Mouse (Mus musculus) heart, adult 11 months (tissue): ENCODE results near the gene 2210017I01Rik.

Source experiments
- DNase-seq: peaks from one replicate; pipeline ENCODE4 v3.0.0; 2022

The 2210017I01Rik gene

GRCm38 (mm10) chr3:92607392-92607791 is at the start of gene 2210017I01Rik:
2210017I01Rik (minus strand) TSS chr3:92607492.
- no peak for DNase-seq

GRCm38 (mm10) chr3:92656826-92657225 is 49.5 kb upstream of the 2210017I01Rik start, which contains the start of gene Lce1b:
Lce1b (minus strand) TSS chr3:92656926.
- DNase-seq, result no peak

GRCm38 (mm10) chr3:92648207-92648606 is 40.9 kb upstream of the 2210017I01Rik start, which contains the start of gene Lce1a1:
Lce1a1 (minus strand) TSS chr3:92648307.
- DNase-seq, result no peak

- DNase-seq, result no peak
These were observed 32.6 kb upstream of the 2210017I01Rik start for GRCm38 (mm10) chr3:92639854-92640253.

GRCm38 (mm10) chr3:92638653-92638991 is 31.3 kb upstream of the 2210017I01Rik start:
- DNase-seq, result no peak

GRCm38 (mm10) chr3:92637745-92638652 is 30.7 kb upstream of the 2210017I01Rik start:
- DNase-seq, result no peak

GRCm38 (mm10) chr3:92621560-92621959 is 14.3 kb upstream of the 2210017I01Rik start, which contains the start of gene Lce6a:
Lce6a (minus strand) TSS chr3:92621660.
- no peak for DNase-seq

- no peak for DNase-seq
These were observed 2.5 kb upstream of the 2210017I01Rik start for GRCm38 (mm10) chr3:92609804-92610203.

GRCm38 (mm10) chr3:92602169-92602568 is 5.1 kb downstream of the 2210017I01Rik start:
- no peak for DNase-seq

- no peak for DNase-seq
These were observed 6.8 kb downstream of the 2210017I01Rik start for GRCm38 (mm10) chr3:92600456-92600855.

- no peak for DNase-seq
These were observed 7.3 kb downstream of the 2210017I01Rik start for GRCm38 (mm10) chr3:92599973-92600372.

GRCm38 (mm10) chr3:92598429-92598828 is 8.9 kb downstream of the 2210017I01Rik start:
- no peak for DNase-seq

- DNase-seq, result no peak
These were observed 18.4 kb downstream of the 2210017I01Rik start, which contains the start of gene Smcp for GRCm38 (mm10) chr3:92588858-92589257. Smcp (minus strand) TSS chr3:92588997.

- DNase-seq, result no peak
These were observed 20.1 kb downstream of the 2210017I01Rik start for GRCm38 (mm10) chr3:92587190-92587589.

- no peak for DNase-seq
These were observed 22.2 kb downstream of the 2210017I01Rik start for GRCm38 (mm10) chr3:92585055-92585454.

- no peak for DNase-seq
These were observed 24.0 kb downstream of the 2210017I01Rik start for GRCm38 (mm10) chr3:92583164-92583826.

GRCm38 (mm10) chr3:92579508-92579907 is 27.8 kb downstream of the 2210017I01Rik start:
- no peak for DNase-seq

GRCm38 (mm10) chr3:92578652-92579413 is 28.5 kb downstream of the 2210017I01Rik start:
- DNase-seq, result no peak

GRCm38 (mm10) chr3:92573449-92574041 is 33.7 kb downstream of the 2210017I01Rik start, which contains the start of gene Ivl:
Ivl (minus strand) TSS chr3:92573735.
- no peak for DNase-seq

GRCm38 (mm10) chr3:92572514-92573155 is 34.7 kb downstream of the 2210017I01Rik start:
- no peak for DNase-seq

GRCm38 (mm10) chr3:92568752-92569151 is 38.5 kb downstream of the 2210017I01Rik start:
- DNase-seq, result no peak

GRCm38 (mm10) chr3:92565418-92565817 is 41.9 kb downstream of the 2210017I01Rik start:
- no peak for DNase-seq
